Mouse (Mus musculus) olfactory bulb, adult 2 months (tissue): ENCODE data around the gene D130043K22Rik.

Source experiments
- CTCF ChIP-seq: fragments of 200-500 bp; IDR thresholded peaks from 2 replicates; pipeline ENCODE4 v1.5.1; 2012; ENCODE audit warnings: low read depth, mild to moderate bottlenecking, low read length, moderate library complexity; ENCODE audit not compliant: insufficient read depth
- POLR2A ChIP-seq: fragments of 200-500 bp; IDR thresholded peaks from 2 replicates; pipeline ENCODE4 v1.6.1; 2012; ENCODE audit warnings: mild to moderate bottlenecking, low read depth, low read length, moderate library complexity; ENCODE audit not compliant: insufficient read depth

DNA sequence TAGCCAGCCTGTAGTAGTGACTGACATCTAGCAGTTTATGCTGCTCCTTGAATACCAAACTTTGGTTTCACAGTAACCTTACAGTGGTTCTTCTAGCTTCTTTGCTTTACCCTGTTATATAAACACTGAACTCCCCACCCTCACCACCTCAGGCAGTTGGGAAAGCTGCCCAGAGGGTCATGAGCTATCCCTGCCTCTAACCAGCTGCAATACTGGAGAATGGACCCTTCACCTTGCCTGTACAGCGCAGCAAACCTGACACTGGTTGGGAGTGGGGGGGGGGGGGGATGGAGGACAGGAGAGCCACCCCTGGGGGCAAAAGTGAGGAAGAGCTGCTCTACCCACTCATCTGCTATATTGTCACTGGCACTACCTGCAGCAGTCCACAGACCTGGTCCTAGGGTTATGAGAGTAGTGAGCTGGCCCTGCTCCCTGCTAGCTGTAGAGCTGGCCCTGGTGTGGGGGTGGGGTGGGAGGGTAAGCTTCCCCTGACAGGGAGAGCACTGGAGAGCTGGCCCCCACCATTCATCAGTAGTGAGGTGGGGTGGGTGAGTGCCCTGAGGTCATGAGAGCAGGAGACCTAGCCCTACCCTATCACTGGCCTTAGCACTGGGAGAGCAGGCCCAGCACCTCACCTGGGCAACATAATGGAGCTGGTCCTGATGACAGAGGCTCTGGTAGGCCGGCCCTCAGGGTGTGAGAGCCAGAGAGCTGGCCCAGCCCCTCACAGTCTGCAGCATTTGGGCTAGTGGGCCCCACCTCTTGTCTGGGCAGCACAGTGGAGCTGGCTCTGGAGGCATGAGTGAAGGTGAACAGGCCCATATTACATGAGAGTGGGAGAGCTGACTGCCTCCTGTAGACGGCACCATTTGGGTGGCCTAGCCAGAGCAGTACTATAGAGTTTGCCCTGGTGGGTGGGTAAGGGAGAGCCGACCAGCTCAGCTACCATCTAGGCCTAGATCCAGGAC lies 28.5 kb upstream of the D130043K22Rik start:
- TF ChIP-seq CTCF (no peak), POLR2A (no peak)
